In the genomic region with DNA sequence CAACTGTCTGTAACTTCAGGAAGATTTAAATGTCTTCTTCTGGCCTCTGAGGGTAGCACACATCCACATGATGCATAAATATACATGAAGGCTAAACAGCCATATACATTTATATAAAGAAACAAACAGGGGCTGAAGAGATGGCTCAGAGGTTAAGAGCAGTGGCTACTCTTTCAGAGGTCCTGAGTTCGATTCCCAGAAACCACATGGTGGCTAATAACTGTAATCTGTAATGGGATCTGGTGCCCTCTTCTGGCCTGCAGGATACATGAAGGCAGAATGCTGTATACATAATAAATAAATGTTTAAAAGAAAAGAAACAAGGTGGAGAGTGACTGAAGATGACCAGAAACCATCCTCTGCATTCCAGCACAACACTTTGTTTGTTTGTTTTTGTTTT, we compare ENCODE assay signal across 10 mouse cellular contexts. TPM values are rescaled to one million over a fixed set of nuclear protein-coding genes. Genes with fewer than 3 reads are reported as not detected.
DNase-seq lines count a peak whose midpoint lies in the region; TF ChIP-seq lines count a peak whose summit lies in the region.
"Had no signal": no experiment of that assay in that cellular context is flagged by ENCODE, and none has a peak within 500 bp of the region (broad histone marks: within the 10 kb centered on the region; RNA-seq: fewer than 3 reads in every experiment).

No protein-coding gene starts in this region.

- peaks cover 12% of the 10 kb centered on the region for H3K36me3 ChIP-seq in kidney, adult 2 months (ENCODE audit: control insufficient read depth, insufficient read depth, low read length)
- H3K36me3 ChIP-seq in thymus, adult 2 months (ENCODE audit: control insufficient read depth, insufficient read depth, low read length): peaks cover 17% of the 10 kb centered on the region
- peaks cover 3% of the 10 kb centered on the region; the same call in 1 of the 2 replicates for H3K36me3 ChIP-seq in splenic B cell, adult 2 months (ENCODE audit: control insufficient read depth, insufficient read depth, low read length, poor library complexity, severe bottlenecking)
- peaks cover 36% of the 10 kb centered on the region for H3K36me3 ChIP-seq in embryonic facial prominence, embryonic 10.5 days (replicated peaks)

- WGBS in kidney, adult 2 months: 62% methylated on average over 1 of the region's 1 CpGs
- 53% methylated on average over 1 of the region's 1 CpGs for WGBS in thymus, adult 2 months
- 84% methylated on average over 1 of the region's 1 CpGs for whole genome bisulfite sequencing in embryonic facial prominence, embryonic 10.5 days

- H3K9me3 ChIP-seq in embryonic facial prominence, embryonic 10.5 days: no peaks in the 10 kb centered on the region
- H3K9me3 ChIP-seq: neural tube, embryonic 13.5 days had no signal

- H3K27ac ChIP-seq in kidney, adult 2 months (ENCODE audit: insufficient read depth, low read depth, low read length): no peak overlapping the region
- H3K27ac ChIP-seq in thymus, adult 2 months (ENCODE audit: control insufficient read depth, insufficient read depth, low read length): no peak overlapping the region
- H3K27ac ChIP-seq in embryonic facial prominence, embryonic 10.5 days (replicated peaks): no peak overlapping the region
- H3K27ac ChIP-seq: neural tube, embryonic 13.5 days had no signal

- TF ChIP-seq POLR2A in kidney, adult 2 months (IDR thresholded peaks at IDR 0.05; ENCODE audit: low read depth, low read length): no peak
- no peak for TF ChIP-seq POLR2A in thymus, adult 2 months (IDR thresholded peaks at IDR 0.05; ENCODE audit: control insufficient read depth, extremely low read depth, insufficient read depth, low read length, poor library complexity)

- no peaks in the 10 kb centered on the region for H3K27me3 ChIP-seq in kidney, adult 2 months (replicated peaks; ENCODE audit: control insufficient read depth, insufficient read depth, low read length)
- no peaks in the 10 kb centered on the region for H3K27me3 ChIP-seq in thymus, adult 2 months (ENCODE audit: control insufficient read depth, insufficient read depth, low read length)
- no peaks in the 10 kb centered on the region for H3K27me3 ChIP-seq in splenic B cell, adult 2 months (ENCODE audit: control insufficient read depth, insufficient read depth, low read length, poor library complexity, severe bottlenecking)
- no peaks in the 10 kb centered on the region for H3K27me3 ChIP-seq in embryonic facial prominence, embryonic 10.5 days (replicated peaks; ENCODE audit: low read depth, poor library complexity, severe bottlenecking)
- H3K27me3 ChIP-seq: neural tube, embryonic 13.5 days had no signal

- peaks cover 11% of the 10 kb centered on the region; the same call in 1 of the 2 replicates for H3K4me1 ChIP-seq in kidney, adult 2 months (ENCODE audit: control insufficient read depth, insufficient read depth, low read length)
- peaks cover 5% of the 10 kb centered on the region; the same call in 1 of the 2 replicates for H3K4me1 ChIP-seq in thymus, adult 2 months (replicated peaks; ENCODE audit: control insufficient read depth, insufficient read depth, low read length)
- peaks cover 19% of the 10 kb centered on the region for H3K4me1 ChIP-seq in embryonic facial prominence, embryonic 10.5 days

- peak; percentile 16; the same call in 1 of the 2 replicates for TF ChIP-seq CTCF in kidney, adult 2 months (conservative IDR thresholded peaks at IDR 0.05; ENCODE audit: insufficient read depth, insufficient read length, low read depth, low read length)
- no peak for TF ChIP-seq CTCF in thymus, adult 2 months (IDR thresholded peaks at IDR 0.05; ENCODE audit: borderline replicate concordance, control insufficient read depth, extremely low read depth, insufficient read depth, low read length, poor library complexity)

- no peak overlapping the region for H3K4me3 ChIP-seq in kidney, adult 2 months (ENCODE audit: insufficient read depth, low read depth, low read length)
- H3K4me3 ChIP-seq in thymus, adult 2 months (ENCODE audit: control insufficient read depth, insufficient read depth, low read length): no peak overlapping the region
- H3K4me3 ChIP-seq in embryonic facial prominence, embryonic 10.5 days: no peak overlapping the region
- H3K4me3 ChIP-seq: neural tube, embryonic 13.5 days had no signal

- peak; percentile 57 for DNase-seq in kidney, adult 2 months
- DNase-seq in kidney, adult 11 months: no peak
- peak; percentile 29 for DNase-seq in thymus, adult 2 months
- DNase-seq in thymus, postnatal 25 days: no peak
- DNase-seq in R1 (ENCODE audit: low read depth, low spot score): peak; percentile 62
- DNase-seq in splenic B cell, adult 2 months (ENCODE audit: low read depth, low spot score): peak; percentile 64
- no peak for DNase-seq in layer of hippocampus, postnatal 14 days (ENCODE audit: low spot score in 2 of 2)
- no peak for DNase-seq in embryonic facial prominence, embryonic 10.5 days (ENCODE audit: low spot score)
- DNase-seq: gastrocnemius, postnatal 25 days had no signal

RNA-seq across cellular contexts. Expression of a gene that starts 2.6 kb away (rescaled TPM):
- polyA plus RNA-seq in kidney, adult 2 months (2012; rRNA removed): 4,550 and 7,521 TPM in 2 replicates
- 3,947 and 4,074 TPM in 2 replicates for polyA plus RNA-seq in thymus, adult 2 months (2012; rRNA removed)
- 1,000 to 10,000 TPM; 1,880 to 1,915 TPM for total RNA-seq in layer of hippocampus, postnatal 14 days (2021)
- polyA plus RNA-seq in embryonic facial prominence, embryonic 10.5 days (2016; fragmentation: Nextera tagmentation; extraction: Ambion mirVana): 2,197 and 2,277 TPM in 2 replicates

RNA-seq across cellular contexts. Expression of a gene that starts 10.9 kb away (rescaled TPM):
- polyA plus RNA-seq in kidney, adult 2 months (2012; rRNA removed): 21.6 and 22.5 TPM in 2 replicates
- 126 and 131 TPM in 2 replicates for polyA plus RNA-seq in thymus, adult 2 months (2012; rRNA removed)
- total RNA-seq in layer of hippocampus, postnatal 14 days (2021): 10 to 100 TPM; 35.1 to 36.8 TPM
- polyA plus RNA-seq in embryonic facial prominence, embryonic 10.5 days (2016; fragmentation: Nextera tagmentation; extraction: Ambion mirVana): 14.7 and 17.5 TPM in 2 replicates

RNA-seq across cellular contexts. Expression of a gene that starts 21.7 kb away (rescaled TPM):
- polyA plus RNA-seq in kidney, adult 2 months (2012; rRNA removed): 28.2 and 32.5 TPM in 2 replicates
- 55.7 and 99.1 TPM in 2 replicates for polyA plus RNA-seq in thymus, adult 2 months (2012; rRNA removed)
- 100 to 1,000 TPM; 138 to 149 TPM for total RNA-seq in layer of hippocampus, postnatal 14 days (2021)
- polyA plus RNA-seq in embryonic facial prominence, embryonic 10.5 days (2016; fragmentation: Nextera tagmentation; extraction: Ambion mirVana): 711 and 729 TPM in 2 replicates

RNA-seq across cellular contexts. Expression of a gene that starts 45.1 kb away (rescaled TPM):
- polyA plus RNA-seq in kidney, adult 2 months (2012; rRNA removed): 195 and 258 TPM in 2 replicates
- 204 and 209 TPM in 2 replicates for polyA plus RNA-seq in thymus, adult 2 months (2012; rRNA removed)
- 100 to 1,000 TPM; 321 to 339 TPM for total RNA-seq in layer of hippocampus, postnatal 14 days (2021)
- 907 and 927 TPM in 2 replicates for polyA plus RNA-seq in embryonic facial prominence, embryonic 10.5 days (2016; fragmentation: Nextera tagmentation; extraction: Ambion mirVana)

Comparison
In these comparisons a context has a peak if more than half of its experiments do, and no peak if none do; other contexts are left out.
1. DNase-seq: peak in kidney, adult 2 months (single experiment), thymus, adult 2 months (single experiment), R1 (single experiment) and splenic B cell, adult 2 months (single experiment); none in kidney, adult 11 months (single experiment), thymus, postnatal 25 days (single experiment), layer of hippocampus, postnatal 14 days (0 of 2) and embryonic facial prominence, embryonic 10.5 days (single experiment).